Mouse (Mus musculus) adrenal gland, adult 18-20 months (tissue): ENCODE measurements around the gene Olfr345. TPM values are rescaled to one million over a fixed set of nuclear protein-coding genes. Genes with fewer than 3 reads are reported as not detected.

Experiments used
- DNase-seq, 2 experiments: peaks; one replicate each; pipeline ENCODE4 v3.0.0; 2021 to 2022; ENCODE audit warnings: low spot score in 2 of 2
- long read RNA-seq, 2 experiments: library from polyadenylated mRNA; stranded (forward); transcript quantifications; one replicate each; pipeline ENCODE4 v2.0.0; 2021
- total RNA-seq, 2 experiments: library from RNA; stranded (reverse); gene quantifications; 1 replicate in 1 of 2; 2 replicates in 1 of 2; pipeline ENCODE4 v1.2.3; 2021

Olfr345 gene
- not detected for total RNA-seq
- long read RNA-seq, experiment 1: 0 reads
- long read RNA-seq, experiment 2: 0 reads

- DNase-seq: no peak
Observed at GRCm38 (mm10) chr2:36639741-36640140, at the start of gene Olfr345. Gene Olfr345, plus strand, starts transcription at chr2:36640041.

- no peak for DNase-seq
Observed at GRCm38 (mm10) chr2:36685488-36685887, 45.6 kb downstream of the Olfr345 start, which contains the start of gene Olfr346. Gene Olfr346, plus strand, starts transcription at chr2:36685788.

Other genes starting within 250 kb of the Olfr345 start
- not detected for gene Olfr339, start 221.1 kb upstream of the Olfr345 start, total RNA-seq
- not detected for gene Olfr340, start 187.5 kb upstream of the Olfr345 start, total RNA-seq
- not detected for gene Olfr341, start 157.6 kb upstream of the Olfr345 start, total RNA-seq
- not detected for gene Olfr342, start 115.0 kb upstream of the Olfr345 start, total RNA-seq
- not detected for gene Olfr344, start 73.4 kb upstream of the Olfr345 start, total RNA-seq
- not detected for gene Olfr346, start 45.7 kb downstream of the Olfr345 start, total RNA-seq
- gene Olfr347, start 91.9 kb downstream of the Olfr345 start, total RNA-seq: not detected
- gene Olfr348, start 144.2 kb downstream of the Olfr345 start, total RNA-seq: not detected
- gene Olfr50, start 150.5 kb downstream of the Olfr345 start, total RNA-seq: not detected
- gene Olfr3, start 177.0 kb downstream of the Olfr345 start, total RNA-seq: not detected
- gene Olfr350, start 206.3 kb downstream of the Olfr345 start, total RNA-seq: not detected
- not detected for gene Olfr351, start 222.6 kb downstream of the Olfr345 start, total RNA-seq
- gene Olfr352, start 228.4 kb downstream of the Olfr345 start, total RNA-seq: not detected